Mouse (Mus musculus) midbrain, embryonic 16.5 days (tissue): ENCODE results near the gene Sh3d19. TPM values are rescaled to one million over a fixed set of nuclear protein-coding genes. Genes with fewer than 3 reads are reported as not detected.

ENCODE experiments used
- ATAC-seq: fragments of 200-750 bp; cut with Nextera tagmentation; 2 replicates; pipeline ENCODE4 v1.8.0; 2017; ENCODE audit warnings: moderate TSS enrichment
- H3K27ac ChIP-seq: fragments of 300-500 bp; sonication (generic); 2 replicates; pipeline ENCODE4 v1.5.1; 2014; ENCODE audit warnings: mild to moderate bottlenecking, low read length, mixed read lengths
- H3K27me3 ChIP-seq: fragments of 300-500 bp; sonication (generic); 2 replicates; pipeline ENCODE4 v1.6.1; 2014; ENCODE audit warnings: low read depth, low read length, mixed read lengths; ENCODE audit not compliant: control insufficient read depth, insufficient read depth
- H3K36me3 ChIP-seq: fragments of 300-500 bp; sonication (generic); 2 replicates; pipeline ENCODE4 v1.6.1; 2014; ENCODE audit warnings: mild to moderate bottlenecking, low read length, moderate library complexity, mixed read lengths; ENCODE audit not compliant: control insufficient read depth, insufficient read depth
- H3K4me1 ChIP-seq: fragments of 300-500 bp; sonication (generic); 2 replicates; pipeline ENCODE4 v1.6.1; 2014; ENCODE audit warnings: mild to moderate bottlenecking, low read length, mixed read lengths; ENCODE audit not compliant: control insufficient read depth, insufficient read depth
- H3K4me2 ChIP-seq: fragments of 300-500 bp; sonication (generic); 2 replicates; pipeline ENCODE4 v1.6.1; 2014; ENCODE audit warnings: mild to moderate bottlenecking, low read length, mixed read lengths
- H3K4me3 ChIP-seq: fragments of 300-500 bp; sonication (generic); 2 replicates; pipeline ENCODE4 v1.5.1; 2014; ENCODE audit warnings: low read depth, mild to moderate bottlenecking, low read length, moderate library complexity, mixed read lengths
- H3K9ac ChIP-seq: fragments of 300-500 bp; sonication (generic); 2 replicates; pipeline ENCODE4 v1.6.1; 2014; ENCODE audit warnings: low read depth, low read length, mixed read lengths
- H3K9me3 ChIP-seq: fragments of 300-500 bp; sonication (generic); replicated peaks from 2 replicates; pipeline ENCODE4 v1.6.1; 2014; ENCODE audit warnings: mild to moderate bottlenecking, low read length, mixed read lengths; ENCODE audit not compliant: control insufficient read depth, poor library complexity, severe bottlenecking
- WGBS: fragments of 180-500 bp; shearing (Covaris S2); extraction: QIAGEN DNeasy Blood & Tissue Kit; methylation state at CpG from one replicate; pipeline ENCODE4 v1.1.7; 2014; 5-methylcytosine and 5-hydroxymethylcytosine counted together
- polyA plus RNA-seq: library from polyadenylated mRNA; unstranded; fragments of >200 nt; fragmentation: Nextera tagmentation; extraction: Ambion mirVana; gene quantifications from 2 replicates; pipeline ENCODE4 v1.2.1, GENCODE M21; 2015

The Sh3d19 gene
- polyA plus RNA-seq, 1 experiment from 2014 or later = 15.6 TPM

GRCm38 (mm10) chr3:85931859-85932258, 39.0 kb upstream of the Sh3d19 start:
- Histone ChIP-seq H3K4me1 (no peaks in the 10 kb centered on the region), H3K27me3 (no peaks in the 10 kb centered on the region), H3K9ac (no peak overlapping the region), H3K4me2 (no peak overlapping the region), H3K36me3 (no peaks in the 10 kb centered on the region), H3K4me3 (no peak overlapping the region), H3K9me3 (no peaks in the 10 kb centered on the region), H3K27ac (no peak overlapping the region)
- ATAC-seq = no peak
- WGBS = 86% methylated on average over 6 of the region's 6 CpGs

GRCm38 (mm10) chr3:85933586-85933985, 37.3 kb upstream of the Sh3d19 start:
- Histone ChIP-seq H3K4me1 (no peaks in the 10 kb centered on the region), H3K27me3 (no peaks in the 10 kb centered on the region), H3K4me3 (no peak overlapping the region), H3K9me3 (no peaks in the 10 kb centered on the region), H3K9ac (no peak overlapping the region), H3K36me3 (no peaks in the 10 kb centered on the region), H3K27ac (no peak overlapping the region), H3K4me2 (no peak overlapping the region)
- WGBS = 93% methylated on average over 5 of the region's 5 CpGs
- no peak for ATAC-seq

GRCm38 (mm10) chr3:85950914-85951313, 20.0 kb upstream of the Sh3d19 start:
- no peak overlapping the region for H3K4me2 ChIP-seq
- no peaks in the 10 kb centered on the region for H3K4me1 ChIP-seq
- WGBS = 80% methylated on average over 4 of the region's 4 CpGs
- H3K4me3 ChIP-seq = no peak overlapping the region
- no peak overlapping the region for H3K27ac ChIP-seq
- H3K27me3 ChIP-seq = no peaks in the 10 kb centered on the region
- ATAC-seq = no peak
- no peaks in the 10 kb centered on the region for H3K9me3 ChIP-seq
- no peaks in the 10 kb centered on the region for H3K36me3 ChIP-seq
- H3K9ac ChIP-seq = no peak overlapping the region

- ATAC-seq = no peak
- Histone ChIP-seq H3K4me1 (no peaks in the 10 kb centered on the region), H3K27ac (no peak overlapping the region), H3K4me3 (no peak overlapping the region), H3K9ac (no peak overlapping the region), H3K27me3 (no peaks in the 10 kb centered on the region), H3K9me3 (no peaks in the 10 kb centered on the region), H3K36me3 (no peaks in the 10 kb centered on the region), H3K4me2 (no peak overlapping the region)
- WGBS = 91% methylated on average over 10 of the region's 10 CpGs
Measured at GRCm38 (mm10) chr3:85952696-85953283, 18.1 kb upstream of the Sh3d19 start.

GRCm38 (mm10) chr3:85955269-85955668, 15.6 kb upstream of the Sh3d19 start:
- H3K27ac ChIP-seq = no peak overlapping the region
- H3K4me1 ChIP-seq = no peaks in the 10 kb centered on the region
- WGBS = 60% methylated on average over 9 of the region's 9 CpGs
- no peak overlapping the region for H3K9ac ChIP-seq
- H3K4me3 ChIP-seq = no peak overlapping the region
- H3K9me3 ChIP-seq = no peaks in the 10 kb centered on the region
- no peak for ATAC-seq
- H3K36me3 ChIP-seq = no peaks in the 10 kb centered on the region
- H3K27me3 ChIP-seq = no peaks in the 10 kb centered on the region
- no peak overlapping the region for H3K4me2 ChIP-seq

GRCm38 (mm10) chr3:85955704-85956103, 15.2 kb upstream of the Sh3d19 start:
- Histone ChIP-seq H3K4me2 (no peak overlapping the region), H3K27me3 (no peaks in the 10 kb centered on the region), H3K27ac (no peak overlapping the region), H3K4me3 (no peak overlapping the region), H3K36me3 (no peaks in the 10 kb centered on the region), H3K9ac (no peak overlapping the region), H3K9me3 (no peaks in the 10 kb centered on the region), H3K4me1 (no peaks in the 10 kb centered on the region)
- WGBS = 92% methylated on average over 5 of the region's 5 CpGs
- no peak for ATAC-seq

GRCm38 (mm10) chr3:85959669-85960068, 11.2 kb upstream of the Sh3d19 start:
- H3K36me3 ChIP-seq = no peaks in the 10 kb centered on the region
- no peaks in the 10 kb centered on the region for H3K27me3 ChIP-seq
- no peak overlapping the region for H3K9ac ChIP-seq
- no peak overlapping the region for H3K4me3 ChIP-seq
- 0 out of 2 replicates have a peak, but pooled peaks cover 4% of the 10 kb centered on the region for H3K9me3 ChIP-seq
- H3K4me1 ChIP-seq = no peaks in the 10 kb centered on the region
- WGBS = 95% methylated on average over 1 of the region's 1 CpGs
- ATAC-seq = no peak
- no peak overlapping the region for H3K27ac ChIP-seq
- H3K4me2 ChIP-seq = no peak overlapping the region

- Histone ChIP-seq H3K36me3 (no peaks in the 10 kb centered on the region), H3K9me3 (0 out of 2 replicates have a peak, but pooled peaks cover 4% of the 10 kb centered on the region), H3K9ac (no peak overlapping the region), H3K4me3 (no peak overlapping the region), H3K4me2 (no peak overlapping the region), H3K4me1 (no peaks in the 10 kb centered on the region), H3K27me3 (no peaks in the 10 kb centered on the region), H3K27ac (no peak overlapping the region)
- 51% methylated on average over 5 of the region's 5 CpGs for WGBS
- no peak for ATAC-seq
Measured at GRCm38 (mm10) chr3:85961134-85961533, 9.8 kb upstream of the Sh3d19 start.

GRCm38 (mm10) chr3:85965479-85965878, 5.4 kb upstream of the Sh3d19 start:
- Histone ChIP-seq H3K27ac (no peak overlapping the region), H3K4me3 (no peak overlapping the region), H3K27me3 (no peaks in the 10 kb centered on the region), H3K4me1 (peaks cover 5% of the 10 kb centered on the region), H3K9me3 (0 out of 2 replicates have a peak, but pooled peaks cover 4% of the 10 kb centered on the region), H3K4me2 (no peak overlapping the region), H3K9ac (no peak overlapping the region), H3K36me3 (no peaks in the 10 kb centered on the region)
- ATAC-seq = no peak
- WGBS = 94% methylated on average over 4 of the region's 4 CpGs
